Comparison of ENCODE assay signal across 7 mouse cellular contexts in the genomic region with DNA sequence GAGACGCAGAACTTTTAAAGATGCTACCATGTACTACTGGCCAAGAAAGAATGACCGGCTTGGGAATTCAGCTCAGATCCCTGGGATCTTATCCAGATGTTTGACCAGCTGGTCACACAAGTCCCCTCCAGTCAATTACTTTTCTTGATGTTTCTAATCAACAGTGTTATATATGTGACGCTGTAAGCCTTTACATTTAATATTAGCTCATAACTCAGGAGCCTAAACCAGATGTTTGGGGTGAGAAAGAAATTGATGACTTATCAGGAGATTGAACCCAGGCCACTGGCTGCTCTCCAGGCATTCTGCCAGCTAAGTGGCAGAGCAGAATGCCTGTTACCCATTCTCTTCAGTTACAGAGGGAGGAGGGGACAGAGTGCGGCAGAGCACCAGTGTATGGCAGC. TPM values are rescaled to one million over a fixed set of nuclear protein-coding genes. Genes with fewer than 3 reads are reported as not detected.
A peak's percentile ranks its signal among the peaks of the same experiment; 100 is the strongest.
DNase-seq lines count a peak whose midpoint lies in the region; ATAC-seq lines count a peak whose summit lies in the region.

No protein-coding gene starts in this region.

- no peak for DNase-seq in hindbrain, embryonic 11.5 days (ENCODE audit: low spot score)
- no peak for DNase-seq in midbrain, embryonic 10.5 days (ENCODE audit: low spot score)
- peak; percentile 9 for DNase-seq in retina, postnatal 1 day
- DNase-seq in frontal cortex, postnatal 36 days (ENCODE audit: low spot score in 2 of 2), result no peak

- no peak overlapping the region for H3K27ac ChIP-seq in hindbrain, embryonic 13.5 days
- no peak overlapping the region for H3K27ac ChIP-seq in hindbrain, embryonic 11.5 days (ENCODE audit: low read depth, low read length)
- H3K27ac ChIP-seq in midbrain, embryonic 13.5 days, result no peak overlapping the region
- no peak overlapping the region for H3K27ac ChIP-seq in midbrain, embryonic 10.5 days (replicated peaks)
- H3K27ac ChIP-seq in intestine, embryonic 15.5 days, result no peak overlapping the region

- WGBS in hindbrain, embryonic 13.5 days, result 57% methylated on average over 4 of the region's 4 CpGs
- 56% methylated on average over 4 of the region's 4 CpGs for WGBS in hindbrain, embryonic 11.5 days
- 64% methylated on average over 4 of the region's 4 CpGs for WGBS in midbrain, embryonic 13.5 days
- WGBS in midbrain, embryonic 10.5 days, result 59% methylated on average over 4 of the region's 4 CpGs
- 41% methylated on average over 4 of the region's 4 CpGs for WGBS in intestine, embryonic 15.5 days

- H3K9me3 ChIP-seq in hindbrain, embryonic 13.5 days, result no peaks in the 10 kb centered on the region
- no peaks in the 10 kb centered on the region for H3K9me3 ChIP-seq in hindbrain, embryonic 11.5 days (ENCODE audit: control insufficient read depth, low read length)
- H3K9me3 ChIP-seq in midbrain, embryonic 13.5 days, result no peaks in the 10 kb centered on the region
- no peaks in the 10 kb centered on the region for H3K9me3 ChIP-seq in midbrain, embryonic 10.5 days (replicated peaks)
- no peaks in the 10 kb centered on the region for H3K9me3 ChIP-seq in intestine, embryonic 15.5 days

- no peaks in the 10 kb centered on the region for H3K36me3 ChIP-seq in hindbrain, embryonic 13.5 days
- H3K36me3 ChIP-seq in hindbrain, embryonic 11.5 days (ENCODE audit: control insufficient read depth, insufficient read depth, low read length), result no peaks in the 10 kb centered on the region
- H3K36me3 ChIP-seq in midbrain, embryonic 13.5 days, result no peaks in the 10 kb centered on the region
- H3K36me3 ChIP-seq in midbrain, embryonic 10.5 days, result no peaks in the 10 kb centered on the region
- H3K36me3 ChIP-seq in intestine, embryonic 15.5 days, result no peaks in the 10 kb centered on the region

- H3K27me3 ChIP-seq in hindbrain, embryonic 13.5 days, result peaks cover 28% of the 10 kb centered on the region
- no peaks in the 10 kb centered on the region for H3K27me3 ChIP-seq in hindbrain, embryonic 11.5 days (ENCODE audit: control insufficient read depth, insufficient read depth, low read length)
- H3K27me3 ChIP-seq in midbrain, embryonic 13.5 days, result peaks cover 15% of the 10 kb centered on the region
- peaks cover 18% of the 10 kb centered on the region for H3K27me3 ChIP-seq in midbrain, embryonic 10.5 days (ENCODE audit: low read depth, poor library complexity, severe bottlenecking)
- no peaks in the 10 kb centered on the region for H3K27me3 ChIP-seq in intestine, embryonic 15.5 days (replicated peaks)

- H3K9ac ChIP-seq in hindbrain, embryonic 13.5 days, result peak overlapping the region; percentile 19; the same call in 1 of the 2 replicates
- H3K9ac ChIP-seq in hindbrain, embryonic 11.5 days (ENCODE audit: low read depth, low read length), result no peak overlapping the region
- no peak overlapping the region for H3K9ac ChIP-seq in midbrain, embryonic 13.5 days (replicated peaks)
- H3K9ac ChIP-seq in intestine, embryonic 15.5 days, result no peak overlapping the region

- ATAC-seq in hindbrain, embryonic 13.5 days (ENCODE audit: low FRiP score), result no peak
- ATAC-seq in hindbrain, embryonic 11.5 days (ENCODE audit: low FRiP score), result no peak
- 0 out of 2 replicates have a peak, but pooled peaks have one; percentile 6 for ATAC-seq in midbrain, embryonic 13.5 days
- peak; percentile 43; the same call in 1 of the 2 replicates for ATAC-seq in intestine, embryonic 15.5 days

- H3K4me1 ChIP-seq in hindbrain, embryonic 13.5 days (replicated peaks), result peaks cover 3% of the 10 kb centered on the region; the same call in 1 of the 2 replicates
- peaks cover 2% of the 10 kb centered on the region; the same call in 1 of the 2 replicates for H3K4me1 ChIP-seq in hindbrain, embryonic 11.5 days (replicated peaks; ENCODE audit: control insufficient read depth, insufficient read depth, low read length)
- 0 out of 2 replicates have a peak, but pooled peaks cover 4% of the 10 kb centered on the region for H3K4me1 ChIP-seq in midbrain, embryonic 13.5 days (replicated peaks)
- H3K4me1 ChIP-seq in midbrain, embryonic 10.5 days, result peaks cover 6% of the 10 kb centered on the region
- peaks cover 9% of the 10 kb centered on the region; the same call in 1 of the 2 replicates for H3K4me1 ChIP-seq in intestine, embryonic 15.5 days (replicated peaks)

- H3K4me2 ChIP-seq in hindbrain, embryonic 13.5 days, result no peak overlapping the region
- no peak overlapping the region for H3K4me2 ChIP-seq in hindbrain, embryonic 11.5 days (replicated peaks; ENCODE audit: low read depth, low read length)
- H3K4me2 ChIP-seq in midbrain, embryonic 13.5 days (replicated peaks), result no peak overlapping the region
- no peak overlapping the region for H3K4me2 ChIP-seq in intestine, embryonic 15.5 days (replicated peaks)

- no peak overlapping the region for H3K4me3 ChIP-seq in hindbrain, embryonic 13.5 days
- H3K4me3 ChIP-seq in hindbrain, embryonic 11.5 days (ENCODE audit: low read depth, low read length), result no peak overlapping the region
- H3K4me3 ChIP-seq in midbrain, embryonic 13.5 days (replicated peaks), result no peak overlapping the region
- H3K4me3 ChIP-seq in midbrain, embryonic 10.5 days, result no peak overlapping the region
- no peak overlapping the region for H3K4me3 ChIP-seq in intestine, embryonic 15.5 days (replicated peaks)

RNA-seq across cellular contexts. Expression of a gene that starts 9.9 kb away (rescaled TPM):
- polyA plus RNA-seq in hindbrain, embryonic 13.5 days (2015; fragmentation: Nextera tagmentation; extraction: Ambion mirVana), result 32.6 and 33.1 TPM in 2 replicates
- polyA plus RNA-seq in hindbrain, embryonic 11.5 days (2014; fragmentation: Nextera tagmentation; extraction: Ambion mirVana), result 29.0 and 32.9 TPM in 2 replicates
- 30.7 and 31.6 TPM in 2 replicates for polyA plus RNA-seq in midbrain, embryonic 13.5 days (2015; fragmentation: Nextera tagmentation; extraction: Ambion mirVana)
- polyA plus RNA-seq in midbrain, embryonic 10.5 days (2016; fragmentation: Nextera tagmentation; extraction: Ambion mirVana), result 35.6 and 38.7 TPM in 2 replicates
- 28.2 and 28.4 TPM in 2 replicates for polyA plus RNA-seq in intestine, embryonic 15.5 days (2015; fragmentation: Nextera tagmentation; extraction: Ambion mirVana)

Comparison
In these comparisons a context has a peak if more than half of its experiments do, and no peak if none do; other contexts are left out.
1. ATAC-seq: peak in midbrain, embryonic 13.5 days (single experiment) and intestine, embryonic 15.5 days (single experiment); none in hindbrain, embryonic 13.5 days (single experiment) and hindbrain, embryonic 11.5 days (single experiment).